Mouse (Mus musculus): ENCODE measurements around the gene Lypd6b. TPM values are rescaled to one million over a fixed set of nuclear protein-coding genes. Genes with fewer than 3 reads are reported as not detected.

Gene Lypd6b
- polyA plus RNA-seq, 1 experiment, result 6.8 TPM

DNA sequence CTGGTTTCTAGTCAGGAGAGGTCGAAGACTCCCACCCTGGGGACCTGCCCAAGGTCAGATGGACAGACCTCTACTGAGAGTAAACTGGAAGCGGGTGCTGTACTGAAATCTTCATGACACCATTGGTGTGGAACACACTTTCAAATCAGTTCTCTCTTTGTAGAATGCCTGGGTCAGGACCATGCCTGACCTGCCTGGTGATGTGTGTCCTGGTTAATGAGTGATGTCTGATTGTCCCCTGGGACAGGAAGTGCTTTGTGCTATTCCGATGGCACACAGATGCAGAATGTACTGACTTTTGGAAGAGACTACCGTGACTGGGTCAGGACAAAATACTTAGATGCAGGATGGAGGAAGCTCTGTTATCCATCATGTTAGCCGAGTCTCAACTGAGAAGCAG, 17.0 kb upstream of the Lypd6b start:
- DNase-seq (ENCODE audit: low spot score), result no peak

DNA sequence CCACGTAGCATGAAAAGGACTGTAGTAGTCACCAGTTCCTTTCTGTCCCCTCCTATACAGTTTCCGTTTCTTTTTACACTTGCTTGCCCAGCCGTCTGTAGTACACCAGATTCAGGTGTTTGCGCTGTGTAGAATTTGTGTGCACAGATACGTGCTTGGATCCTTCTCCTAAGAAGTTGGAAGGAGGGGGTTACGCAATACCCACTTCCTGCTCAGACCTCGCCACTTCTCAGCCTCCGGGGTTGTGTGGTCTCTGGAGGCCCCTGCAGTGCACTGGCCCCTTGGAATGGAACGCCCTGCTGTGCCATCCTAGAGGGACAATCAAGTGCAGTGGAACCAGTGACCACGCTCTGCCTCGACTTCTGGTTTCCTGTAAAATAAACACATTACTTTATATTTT, 16.3 kb upstream of the Lypd6b start:
- DNase-seq (ENCODE audit: low spot score), result no peak

DNA sequence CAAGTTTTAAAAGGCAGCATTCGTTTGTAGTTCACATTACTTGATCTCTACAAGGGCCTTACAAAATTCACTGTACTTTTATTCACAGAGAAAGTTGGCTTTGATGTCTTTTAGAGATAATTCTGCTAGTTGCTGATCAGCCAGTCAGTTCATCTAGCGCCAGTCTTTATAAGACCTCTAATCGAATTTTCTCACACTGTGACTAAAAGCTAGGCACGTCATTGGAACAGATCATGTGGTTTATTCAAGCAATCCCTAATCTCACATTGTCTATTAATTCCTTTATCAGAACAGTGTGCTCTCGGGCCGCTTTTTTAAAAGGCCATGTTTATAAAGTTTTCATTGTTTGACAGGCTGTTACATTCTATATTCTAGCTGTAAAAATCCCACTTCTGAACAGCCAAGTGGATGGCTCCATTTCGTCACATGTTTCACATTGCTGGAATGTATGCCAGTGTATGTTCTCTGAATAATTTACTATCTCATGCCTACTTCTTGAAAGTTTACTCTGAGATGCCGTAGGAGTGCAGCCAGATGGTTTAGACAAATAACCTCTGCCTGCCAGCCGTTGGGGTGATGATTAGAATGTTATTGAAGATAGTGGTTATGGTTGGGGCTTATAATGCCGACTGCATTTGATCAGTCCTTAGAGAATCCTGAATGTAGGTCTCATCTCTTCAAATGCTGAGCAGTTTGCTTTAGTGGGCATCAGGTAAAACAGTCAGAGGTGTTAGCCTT, 14.1 kb upstream of the Lypd6b start:
- no peak for DNase-seq (ENCODE audit: low spot score)

DNA sequence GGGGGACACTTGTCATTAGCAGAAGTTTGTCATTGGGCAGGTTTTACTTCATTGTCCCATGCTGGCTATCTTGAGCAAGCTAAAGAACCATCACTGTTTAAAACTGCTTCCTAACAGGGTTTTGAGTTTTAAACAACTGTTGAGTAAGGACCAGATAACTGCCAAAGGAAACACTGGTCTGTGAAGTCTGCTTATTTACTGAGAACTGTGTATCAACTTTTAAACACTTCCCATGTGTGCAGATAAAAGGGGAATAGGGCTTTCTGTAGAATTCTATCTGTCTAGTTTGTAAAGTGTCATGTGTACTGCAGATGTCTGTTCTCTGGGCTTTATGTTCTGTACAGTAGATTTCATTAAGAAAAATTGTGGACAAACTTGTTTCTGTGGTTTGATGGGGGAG, 13.3 kb upstream of the Lypd6b start:
- DNase-seq (ENCODE audit: low spot score), result no peak

DNA sequence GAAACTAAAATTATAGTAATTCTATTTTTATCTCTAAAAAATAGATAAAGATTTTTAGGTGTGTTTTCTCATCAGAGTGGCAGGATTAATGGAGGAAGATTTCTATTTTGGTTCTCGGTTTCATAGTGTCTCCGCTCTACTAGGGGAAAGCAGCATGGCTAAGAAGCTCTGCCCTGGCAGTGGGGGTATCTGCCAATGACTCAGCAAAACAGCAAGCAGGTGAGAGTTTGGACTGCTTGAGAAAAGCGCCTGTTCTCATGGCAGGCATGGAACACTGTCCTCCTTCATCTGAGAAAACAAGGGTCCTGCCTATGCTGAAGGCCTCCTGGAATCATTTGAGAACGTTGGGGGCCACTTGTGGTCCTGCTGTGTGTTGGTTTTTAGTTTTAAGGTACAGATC, 12.3 kb upstream of the Lypd6b start:
- DNase-seq (ENCODE audit: low spot score), result no peak

DNA sequence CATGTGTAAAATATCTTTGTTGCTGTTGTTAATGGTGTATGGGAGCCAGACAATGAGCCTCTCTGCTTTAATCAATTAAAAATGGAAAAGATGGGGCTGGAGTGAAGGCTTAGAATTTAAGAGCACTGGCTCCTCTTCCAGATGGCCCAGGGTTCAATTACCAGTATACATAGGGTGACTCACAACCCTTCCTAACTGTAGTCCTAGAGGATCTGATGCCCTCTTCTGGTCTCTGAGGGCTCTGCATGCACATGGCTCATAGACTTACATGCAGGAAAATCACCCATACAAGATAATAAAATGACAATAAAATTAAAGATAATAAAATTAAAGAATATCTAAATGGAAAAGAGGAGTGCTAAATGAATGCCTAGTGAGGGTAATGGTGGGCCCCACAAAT, 11.8 kb upstream of the Lypd6b start:
- no peak for DNase-seq (ENCODE audit: low spot score)

DNA sequence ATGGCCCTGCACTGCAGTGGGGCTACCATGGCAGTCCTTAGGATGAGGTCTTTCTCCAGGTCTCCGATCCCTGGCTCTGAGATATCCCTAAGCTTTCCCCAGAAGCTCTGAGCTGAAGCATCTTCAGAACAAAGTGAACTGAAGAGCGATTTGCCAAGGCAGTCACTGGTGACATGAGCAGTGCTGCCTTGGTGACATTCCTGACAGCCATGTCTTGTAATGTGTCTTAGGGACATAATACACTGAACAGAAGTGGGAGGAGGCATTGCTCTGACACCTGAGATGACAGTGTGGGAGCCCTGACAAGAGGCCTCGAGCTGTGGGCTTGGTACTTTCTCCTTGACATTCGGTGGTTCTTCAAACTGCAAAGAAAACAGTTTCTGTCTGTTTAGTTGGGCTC, 11.1 kb upstream of the Lypd6b start:
- DNase-seq (ENCODE audit: low spot score), result no peak

DNA sequence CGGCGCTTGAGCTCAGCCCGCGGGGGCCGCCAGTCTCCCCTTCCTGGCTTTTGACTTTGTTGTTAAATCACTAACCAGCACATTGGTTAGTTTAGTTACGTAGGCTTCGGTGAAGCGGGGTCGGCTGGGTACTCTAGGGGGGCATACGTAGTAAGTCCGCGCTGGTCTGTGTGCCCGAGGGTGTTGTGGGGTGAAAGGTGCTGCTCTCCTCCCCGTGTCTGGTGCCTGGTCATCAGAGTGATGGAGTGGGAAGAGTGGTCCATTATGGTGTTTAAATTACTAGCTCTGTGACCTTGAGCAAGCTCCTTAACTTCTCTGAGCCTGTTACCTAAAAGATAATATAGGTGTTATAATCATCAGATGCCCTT, 547 bp downstream of the Lypd6b start:
- DNase-seq (ENCODE audit: low spot score), result no peak

DNA sequence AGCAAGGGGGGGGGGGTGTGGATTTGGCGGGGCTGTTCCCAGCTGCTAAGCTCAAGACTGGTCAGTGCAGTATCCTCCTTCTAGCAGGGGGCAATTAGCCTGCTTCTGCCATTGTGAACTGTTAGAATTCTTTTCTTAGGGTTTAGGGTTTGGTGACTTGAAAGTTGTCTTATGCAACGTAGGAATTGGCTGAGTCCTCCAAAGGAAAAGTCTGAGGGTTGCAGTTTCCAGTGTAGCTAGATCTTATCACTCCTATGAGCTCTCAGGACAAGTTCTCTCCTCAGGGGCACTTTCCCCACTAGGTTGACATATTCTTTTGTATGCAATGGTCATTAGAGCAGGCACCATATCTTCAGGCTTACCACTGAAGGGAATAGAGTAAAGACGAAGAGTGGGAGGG, 1.2 kb downstream of the Lypd6b start:
- no peak for DNase-seq (ENCODE audit: low spot score)

DNA sequence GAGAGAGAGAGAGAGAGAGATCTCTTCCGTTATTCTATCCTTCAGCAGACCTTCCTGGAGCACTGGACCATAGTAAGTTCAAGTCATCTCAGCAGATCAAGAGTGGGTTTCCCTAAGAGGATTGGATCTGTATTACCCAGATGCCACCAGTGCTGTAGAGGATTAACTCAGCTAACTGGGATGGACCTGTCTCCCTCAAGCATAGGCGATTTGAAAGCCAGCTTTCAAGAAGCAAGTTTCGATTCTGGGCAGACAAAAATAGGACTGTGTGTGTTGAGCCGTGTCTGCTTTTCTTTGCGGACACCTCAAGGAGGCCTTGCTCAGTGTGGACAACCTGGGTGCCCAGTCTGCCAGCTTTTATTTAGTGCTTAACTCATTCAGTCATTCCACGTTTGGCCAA, 1.6 kb downstream of the Lypd6b start:
- no peak for DNase-seq (ENCODE audit: low spot score)

DNA sequence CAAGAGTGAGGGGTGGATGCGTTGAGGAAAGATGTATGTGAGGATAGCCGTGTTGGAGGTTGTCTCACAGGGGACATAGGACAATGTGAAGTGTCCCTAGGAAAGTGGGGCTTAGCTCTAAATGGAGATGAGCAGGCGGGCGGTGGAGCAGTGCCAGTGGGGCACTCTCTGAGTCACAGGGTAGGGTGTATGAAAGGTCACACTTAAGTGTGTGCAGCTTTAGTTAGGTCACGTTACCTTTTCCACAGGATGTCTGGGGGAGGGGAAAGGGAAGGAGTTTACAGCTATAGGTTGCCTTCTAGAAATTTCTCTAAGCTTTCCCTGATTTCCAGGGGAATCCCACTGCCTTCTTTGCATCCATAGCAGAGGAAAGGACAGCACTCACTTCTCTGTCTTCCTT, 2.0 kb downstream of the Lypd6b start:
- no peak for DNase-seq (ENCODE audit: low spot score)

DNA sequence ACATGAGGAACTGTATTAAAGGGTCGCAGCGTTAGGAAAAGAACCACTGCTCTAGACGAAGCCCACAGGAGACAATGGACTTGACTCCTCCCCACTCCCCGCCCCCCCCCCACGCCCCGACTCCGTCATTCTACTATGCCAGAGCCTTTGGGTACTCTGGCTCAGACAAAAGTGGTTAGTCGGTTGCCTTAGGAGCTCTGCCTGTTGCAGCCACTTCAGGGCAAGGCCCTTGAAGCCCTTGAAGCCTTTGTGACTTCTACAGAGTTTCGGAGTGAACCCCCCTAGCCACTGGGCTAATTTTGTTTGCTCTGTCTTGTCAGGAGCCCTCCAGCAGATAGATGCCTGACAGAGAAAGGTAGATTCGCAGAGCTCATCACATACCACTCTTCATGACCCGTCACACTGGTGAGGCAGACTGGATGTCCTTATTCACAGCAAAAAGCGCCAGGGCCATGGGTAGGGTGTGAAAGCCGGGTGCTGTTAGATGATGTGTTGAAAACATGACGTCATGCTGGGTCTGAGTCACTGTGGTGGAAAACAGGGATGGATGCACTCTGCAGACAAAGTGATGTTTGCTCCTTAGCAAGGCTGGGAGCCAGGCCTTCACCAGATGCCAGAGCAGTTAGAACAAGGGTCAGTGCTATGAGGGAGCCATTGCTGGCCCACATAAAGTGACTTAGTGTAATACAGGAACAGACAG, 10.1 kb downstream of the Lypd6b start:
- DNase-seq (ENCODE audit: low spot score), result no peak

DNA sequence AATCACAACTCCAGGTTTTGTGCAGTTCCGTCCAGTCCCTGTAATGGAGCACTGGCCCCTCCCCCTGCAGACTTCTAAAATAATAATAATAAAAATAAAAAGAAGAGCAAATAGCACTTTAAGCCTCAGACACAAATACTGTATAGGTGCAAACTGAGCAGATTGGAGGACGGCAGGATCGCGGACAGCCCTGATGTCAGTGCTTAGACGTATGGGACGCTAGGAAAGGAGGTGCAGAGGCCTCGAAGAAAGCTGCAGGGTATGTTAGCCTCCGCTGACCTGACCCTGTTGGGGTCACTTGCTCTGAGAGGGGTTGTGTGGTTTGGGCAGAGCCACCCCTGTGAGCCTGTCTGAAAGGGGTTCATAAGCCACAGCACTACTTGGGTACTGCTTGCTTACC, 17.0 kb downstream of the Lypd6b start:
- no peak for DNase-seq (ENCODE audit: low spot score)

DNA sequence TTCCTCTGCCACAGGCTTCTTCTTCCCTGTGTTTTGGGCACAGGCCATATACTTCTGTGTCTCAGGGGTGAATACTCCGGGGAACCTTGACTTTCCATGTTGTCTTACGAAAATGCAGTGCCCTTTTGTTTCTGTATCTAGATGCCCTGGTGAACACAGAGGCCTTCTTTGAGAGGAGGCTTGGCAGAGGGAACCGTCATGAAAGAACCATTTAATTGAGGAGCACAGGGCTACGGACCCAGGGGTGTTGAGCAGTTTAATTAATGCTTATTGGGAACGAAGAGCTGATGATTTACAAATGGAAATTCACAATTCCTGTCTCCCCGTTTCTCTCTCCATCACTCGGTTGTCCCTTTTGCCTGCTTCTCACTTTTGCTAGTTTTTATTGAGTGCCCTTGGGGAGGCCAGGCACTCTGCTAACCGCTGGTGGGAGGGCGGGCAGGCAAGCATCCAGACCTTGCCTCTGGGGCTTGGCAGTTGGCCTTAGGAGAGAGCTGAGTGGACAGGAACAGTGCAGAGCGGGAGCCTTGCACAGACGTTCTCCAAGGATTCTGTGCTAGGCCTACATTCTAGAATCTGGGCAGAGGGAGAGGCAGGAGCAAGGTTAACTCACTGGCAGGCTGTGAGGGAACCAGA, 18.4 kb downstream of the Lypd6b start:
- no peak for DNase-seq (ENCODE audit: low spot score)

DNA sequence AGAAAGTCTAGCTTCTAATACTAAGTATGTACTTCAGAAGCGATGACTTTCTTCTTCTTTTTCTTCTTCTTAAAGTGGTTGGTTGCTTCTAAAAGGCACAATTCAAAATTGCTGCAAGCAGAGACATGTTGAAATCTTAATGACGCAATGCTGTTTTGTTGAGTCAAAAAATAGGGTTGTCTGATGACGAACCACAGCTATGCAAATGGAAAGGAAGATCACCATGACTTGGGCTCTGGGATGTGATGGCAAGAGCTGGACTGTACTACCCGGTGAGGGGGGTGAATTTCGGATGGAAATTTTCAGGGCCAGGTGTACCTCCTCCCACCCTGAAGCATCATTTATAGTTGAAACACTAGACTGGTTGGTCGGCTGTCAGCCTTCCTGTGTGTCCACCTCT, 22.0 kb downstream of the Lypd6b start:
- no peak for DNase-seq (ENCODE audit: low spot score)

DNA sequence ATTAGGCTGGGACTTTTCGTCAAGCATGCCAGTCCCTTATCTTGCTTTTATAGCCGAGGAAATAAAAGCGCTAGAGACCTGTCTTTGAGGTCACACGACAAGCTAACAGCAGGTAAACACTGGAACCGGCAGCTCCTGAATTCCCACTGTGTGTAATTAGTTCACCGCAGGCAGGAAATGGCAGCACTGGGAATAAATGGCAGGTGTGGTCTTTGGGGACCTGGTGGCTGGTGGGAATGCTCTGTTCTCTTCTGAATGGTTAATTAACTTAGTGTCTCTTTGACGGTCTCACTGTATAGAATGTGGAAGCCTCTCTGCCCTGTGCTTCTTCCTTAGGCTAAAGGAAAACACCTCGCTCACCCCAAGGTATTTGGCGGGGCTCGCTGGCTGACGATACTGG, 23.9 kb downstream of the Lypd6b start:
- no peak for DNase-seq (ENCODE audit: low spot score)

DNA sequence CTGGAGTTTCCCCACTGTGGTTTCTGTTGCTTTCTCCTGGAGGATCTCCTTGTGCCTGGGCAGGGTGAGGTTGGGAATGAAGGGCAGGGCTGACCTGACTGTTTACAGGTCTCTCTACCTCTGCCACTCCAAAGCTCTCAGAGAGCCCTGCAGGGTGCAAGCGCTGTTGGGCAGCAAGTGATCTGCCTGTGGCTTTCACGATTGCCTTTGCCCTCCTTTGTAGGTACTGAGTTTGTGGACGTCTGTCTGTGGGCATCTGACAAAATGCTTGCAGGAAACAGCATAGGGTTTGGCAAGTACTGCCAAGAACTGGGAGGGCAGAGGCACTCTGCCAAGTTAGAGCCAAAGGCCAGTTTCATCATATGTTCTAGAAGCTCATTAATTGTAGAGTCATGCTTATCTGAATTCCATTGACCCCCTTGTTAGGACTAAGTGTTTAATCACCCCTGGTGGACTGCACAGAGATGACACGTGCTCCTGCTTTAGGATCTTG, 24.4 kb downstream of the Lypd6b start:
- DNase-seq (ENCODE audit: low spot score), result no peak

DNA sequence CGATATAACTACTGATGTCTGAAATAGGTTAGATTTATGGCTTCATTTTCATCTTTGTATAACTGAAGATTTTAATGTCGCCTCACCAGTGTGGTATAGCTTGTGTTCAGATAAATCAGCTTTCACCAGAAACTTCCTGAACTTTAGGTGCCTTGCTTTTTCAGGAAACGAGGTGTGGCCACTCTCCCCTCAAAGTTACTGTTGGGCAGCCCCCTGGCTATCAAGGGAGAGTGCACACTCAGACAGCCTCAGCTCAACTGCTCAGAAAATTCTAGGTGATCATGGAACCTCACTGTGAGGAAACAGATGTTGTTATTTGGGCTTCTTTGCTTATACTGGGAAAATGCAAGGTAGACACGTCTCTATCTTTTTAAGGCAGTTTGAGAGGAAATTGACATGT, 25.7 kb downstream of the Lypd6b start:
- no peak for DNase-seq (ENCODE audit: low spot score)

DNA sequence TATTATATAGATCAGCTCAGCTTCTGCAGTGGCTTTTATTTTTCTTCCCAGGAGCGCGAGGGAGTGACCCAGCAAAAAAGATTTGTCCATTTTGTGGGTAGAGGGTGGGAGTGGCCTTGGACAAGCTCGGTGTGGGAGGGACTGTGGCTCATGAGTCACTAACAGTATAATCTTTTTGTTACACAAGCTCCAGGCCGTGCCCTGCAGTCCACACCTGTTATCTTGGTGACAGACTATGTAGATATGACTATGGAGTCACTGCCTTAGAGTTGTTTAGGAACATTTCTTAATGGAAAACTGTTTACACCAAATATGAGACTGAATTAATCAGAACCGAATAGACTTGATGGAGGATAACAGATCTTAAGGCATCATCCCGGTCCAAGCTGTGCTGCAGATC, 26.5 kb downstream of the Lypd6b start:
- DNase-seq (ENCODE audit: low spot score), result no peak

DNA sequence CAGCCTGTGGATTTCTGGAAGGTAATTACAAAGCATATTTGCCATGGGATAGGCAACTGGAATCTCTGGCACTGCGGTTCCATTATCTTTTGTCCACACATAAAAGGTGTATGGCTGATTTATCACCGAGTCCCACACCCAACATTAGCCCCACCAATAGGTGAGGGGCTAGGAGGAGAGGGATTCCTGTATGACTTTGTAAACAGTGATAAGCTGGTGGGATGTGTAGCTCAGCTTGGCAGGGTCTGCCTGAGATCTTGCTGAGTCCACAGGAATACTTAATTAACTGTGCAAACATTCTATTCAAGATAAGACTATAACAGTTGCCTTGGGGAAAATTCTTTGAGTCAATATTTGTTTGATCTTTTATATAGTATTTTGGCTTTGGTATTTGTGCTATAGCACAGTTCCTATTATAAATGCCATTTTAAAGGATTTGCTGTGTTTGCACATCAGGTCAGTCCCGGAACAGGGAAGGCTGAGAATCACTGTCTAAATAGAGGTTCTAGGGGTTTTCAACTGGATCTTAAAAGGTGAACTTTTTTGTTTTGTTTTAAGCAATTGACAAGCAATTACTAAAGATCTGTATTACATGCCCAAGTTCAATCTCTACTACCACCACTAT, 28.3 kb downstream of the Lypd6b start:
- DNase-seq (ENCODE audit: low spot score), result no peak

DNA sequence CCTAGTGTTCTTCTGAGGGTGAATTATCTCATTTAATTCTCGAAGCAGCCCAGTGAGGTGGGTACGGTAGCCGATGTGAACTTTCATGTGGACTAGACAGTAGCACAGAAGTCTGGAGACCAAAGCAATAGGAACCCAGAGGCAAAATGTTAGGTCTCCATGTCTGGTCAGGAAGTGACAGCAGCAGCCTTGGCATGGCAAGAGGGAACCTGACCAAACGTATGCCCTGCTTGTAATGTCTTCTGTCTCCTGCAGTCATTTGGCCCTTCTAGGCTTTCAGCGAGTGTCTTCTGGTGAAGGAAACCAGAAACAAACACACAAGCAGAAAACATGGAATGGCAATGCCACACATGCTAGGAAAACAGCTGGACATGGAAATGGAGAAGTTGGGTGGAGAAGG, 29.1 kb downstream of the Lypd6b start:
- no peak for DNase-seq (ENCODE audit: low spot score)

DNA sequence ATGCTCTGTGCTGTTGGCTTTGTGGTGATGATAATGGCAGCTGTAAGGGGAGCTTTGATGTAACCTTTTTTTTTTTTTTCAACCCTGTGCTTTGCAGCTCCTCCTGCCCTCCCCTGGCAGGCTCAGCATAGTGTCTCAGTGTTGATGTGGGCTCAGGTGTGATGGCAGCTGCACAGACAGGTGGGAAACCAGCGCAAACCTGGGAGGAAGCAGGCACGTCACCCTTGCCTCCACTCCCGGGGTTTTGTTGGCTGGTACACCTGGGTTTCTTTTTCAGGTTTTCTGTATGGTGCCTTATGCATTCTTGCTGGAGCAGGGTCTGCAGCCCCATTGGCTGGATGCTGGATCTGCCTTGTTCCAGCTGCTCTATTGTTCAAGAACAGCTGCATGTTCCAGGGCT, 29.7 kb downstream of the Lypd6b start:
- no peak for DNase-seq (ENCODE audit: low spot score)

DNA sequence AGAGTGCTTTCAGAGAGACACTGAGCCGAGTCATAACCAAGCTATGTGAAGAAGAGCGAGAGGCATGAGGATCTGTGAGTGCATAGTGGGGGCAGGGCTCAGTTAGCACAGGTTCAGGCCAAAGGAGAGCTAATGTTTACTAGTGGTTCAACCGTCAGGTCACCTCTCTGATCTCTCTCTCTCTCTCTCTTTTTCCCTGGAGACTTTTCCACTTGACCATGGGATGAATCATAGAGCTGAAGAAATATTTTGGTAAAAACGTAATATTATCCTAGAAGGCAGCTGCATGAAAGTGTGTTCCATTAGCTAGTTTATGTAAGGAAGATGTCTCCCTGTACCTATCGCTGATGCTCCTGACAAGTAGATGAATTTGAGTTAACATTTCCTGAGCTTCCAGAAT, 30.6 kb downstream of the Lypd6b start:
- no peak for DNase-seq (ENCODE audit: low spot score)

Measured in urinary bladder, adult 2 months (tissue).